Mouse (Mus musculus) erythroblast, embryonic 14.5 days (primary cell): ENCODE measurements around the gene Gm4491.

ENCODE experiments used
- GATA1 ChIP-seq: IDR thresholded peaks from 2 replicates; pipeline ENCODE4 v1.6.1; 2012; ENCODE audit warnings: low read length, inconsistent platforms, mixed read lengths
- TAL1 ChIP-seq: IDR thresholded peaks from 3 replicates; pipeline ENCODE4 v1.6.1; 2012; ENCODE audit warnings: low read length, inconsistent platforms, mixed read lengths

GRCm38 (mm10) chr14:57104106-57105023 lies 11.3 kb downstream of the Gm4491 start, which contains the start of gene Gjb2:
- TF ChIP-seq TAL1 (no peak), GATA1 (no peak)
